Mouse (Mus musculus): ENCODE measurements around the gene Kif17. TPM values are rescaled to one million over a fixed set of nuclear protein-coding genes. Genes with fewer than 3 reads are reported as not detected.

The Kif17 gene
- polyA plus RNA-seq, 1 experiment, result 1.4 TPM

DNA sequence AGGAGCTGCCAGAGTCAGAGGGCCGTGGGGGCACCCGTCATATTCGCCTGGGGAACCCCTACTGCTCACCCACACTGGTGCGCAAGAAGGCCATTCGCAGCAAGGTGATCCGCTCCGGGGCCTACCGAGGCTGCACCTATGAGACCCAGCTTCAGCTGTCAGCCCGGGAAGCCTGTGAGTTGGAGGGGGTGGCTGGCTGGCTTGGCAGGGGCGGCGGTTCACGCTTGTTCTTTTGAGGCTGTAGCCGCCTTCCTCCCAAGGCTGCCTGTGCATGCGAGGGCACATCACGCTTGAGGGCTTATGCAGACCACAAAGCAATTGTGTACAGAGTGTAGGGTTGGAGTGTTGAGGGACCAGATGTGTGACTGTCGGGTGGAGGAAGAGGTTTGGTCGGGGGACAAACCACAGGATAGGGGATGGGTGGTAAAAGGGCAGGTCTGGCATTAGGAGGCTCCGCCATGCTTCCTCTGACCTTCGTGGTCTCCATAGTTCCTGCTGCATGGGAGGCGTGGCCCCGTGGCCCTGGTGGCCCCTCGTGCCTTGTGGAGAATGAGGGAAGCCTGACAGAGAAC is 7.0 kb downstream of the Kif17 start:
- TF ChIP-seq GATA1 (IDR thresholded peaks at IDR 0.05; ENCODE audit: borderline replicate concordance, low read length), result no peak
- TF ChIP-seq FLI1 (IDR thresholded peaks at IDR 0.05; ENCODE audit: low read length), result no peak
- H3K4me1 ChIP-seq, result peaks cover 99% of the 10 kb centered on the region
- H3K9me3 ChIP-seq, result no peaks in the 10 kb centered on the region
- peaks cover 35% of the 10 kb centered on the region for H3K27me3 ChIP-seq (replicated peaks)
- peak overlapping the region; percentile 62 for H3K4me3 ChIP-seq (replicated peaks)
- peaks cover 79% of the 10 kb centered on the region for H3K36me3 ChIP-seq (replicated peaks; ENCODE audit: low read length)

DNA sequence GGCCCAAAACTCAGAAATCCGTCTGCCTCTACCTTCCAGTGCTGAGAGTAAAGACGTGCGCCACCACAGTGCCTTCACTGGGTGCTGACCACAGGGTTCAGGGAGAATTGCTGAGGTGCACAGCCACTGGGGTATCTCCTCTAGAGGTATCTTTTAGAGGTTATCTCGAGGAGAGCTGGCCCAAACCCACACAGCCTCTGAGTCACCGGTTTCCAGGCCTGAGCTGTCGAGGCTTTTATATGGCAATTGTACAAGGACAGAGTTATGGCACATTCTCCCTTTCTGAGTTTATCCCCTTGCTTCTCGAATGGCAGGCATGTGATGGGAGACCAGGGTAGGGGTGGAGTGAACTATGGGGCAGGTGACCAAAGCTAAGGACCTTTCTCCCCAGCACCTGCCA is 8.4 kb downstream of the Kif17 start:
- TF ChIP-seq FLI1 (IDR thresholded peaks at IDR 0.05; ENCODE audit: low read length), result no peak
- no peak for TF ChIP-seq GATA1 (IDR thresholded peaks at IDR 0.05; ENCODE audit: borderline replicate concordance, low read length)
- Histone ChIP-seq H3K36me3 (replicated peaks; ENCODE audit: low read length) (peaks cover 68% of the 10 kb centered on the region), H3K4me3 (replicated peaks) (no peak overlapping the region), H3K27me3 (replicated peaks) (peaks cover 37% of the 10 kb centered on the region), H3K4me1 (peaks cover 97% of the 10 kb centered on the region), H3K9me3 (no peaks in the 10 kb centered on the region)

DNA sequence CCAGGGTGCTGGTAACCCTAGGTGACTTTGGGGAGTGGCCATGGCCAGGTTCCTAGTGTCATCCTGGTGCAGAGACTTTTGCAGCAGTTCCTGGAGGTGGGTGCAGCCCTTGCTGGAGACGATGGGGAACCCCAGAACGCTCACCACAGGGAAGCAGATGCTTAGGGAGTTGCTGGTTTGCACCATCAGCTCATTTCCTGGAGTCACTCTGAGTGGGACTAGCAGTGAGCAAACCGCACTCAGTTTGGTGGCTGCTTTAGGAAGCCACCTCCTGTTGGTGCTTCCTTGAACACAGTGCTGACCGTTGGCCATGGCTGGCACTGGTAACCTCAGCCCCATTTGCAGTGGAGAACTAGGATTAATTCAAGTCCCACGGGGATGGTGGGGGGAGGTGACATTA is 9.2 kb downstream of the Kif17 start:
- TF ChIP-seq GATA1 (IDR thresholded peaks at IDR 0.05; ENCODE audit: borderline replicate concordance, low read length) (no peak), FLI1 (IDR thresholded peaks at IDR 0.05; ENCODE audit: low read length) (no peak)
- H3K9me3 ChIP-seq, result no peaks in the 10 kb centered on the region
- peaks cover 60% of the 10 kb centered on the region for H3K36me3 ChIP-seq (replicated peaks; ENCODE audit: low read length)
- H3K4me3 ChIP-seq (replicated peaks), result peak overlapping the region; percentile 46
- H3K4me1 ChIP-seq, result peaks cover 96% of the 10 kb centered on the region
- H3K27me3 ChIP-seq (replicated peaks), result peaks cover 37% of the 10 kb centered on the region

DNA sequence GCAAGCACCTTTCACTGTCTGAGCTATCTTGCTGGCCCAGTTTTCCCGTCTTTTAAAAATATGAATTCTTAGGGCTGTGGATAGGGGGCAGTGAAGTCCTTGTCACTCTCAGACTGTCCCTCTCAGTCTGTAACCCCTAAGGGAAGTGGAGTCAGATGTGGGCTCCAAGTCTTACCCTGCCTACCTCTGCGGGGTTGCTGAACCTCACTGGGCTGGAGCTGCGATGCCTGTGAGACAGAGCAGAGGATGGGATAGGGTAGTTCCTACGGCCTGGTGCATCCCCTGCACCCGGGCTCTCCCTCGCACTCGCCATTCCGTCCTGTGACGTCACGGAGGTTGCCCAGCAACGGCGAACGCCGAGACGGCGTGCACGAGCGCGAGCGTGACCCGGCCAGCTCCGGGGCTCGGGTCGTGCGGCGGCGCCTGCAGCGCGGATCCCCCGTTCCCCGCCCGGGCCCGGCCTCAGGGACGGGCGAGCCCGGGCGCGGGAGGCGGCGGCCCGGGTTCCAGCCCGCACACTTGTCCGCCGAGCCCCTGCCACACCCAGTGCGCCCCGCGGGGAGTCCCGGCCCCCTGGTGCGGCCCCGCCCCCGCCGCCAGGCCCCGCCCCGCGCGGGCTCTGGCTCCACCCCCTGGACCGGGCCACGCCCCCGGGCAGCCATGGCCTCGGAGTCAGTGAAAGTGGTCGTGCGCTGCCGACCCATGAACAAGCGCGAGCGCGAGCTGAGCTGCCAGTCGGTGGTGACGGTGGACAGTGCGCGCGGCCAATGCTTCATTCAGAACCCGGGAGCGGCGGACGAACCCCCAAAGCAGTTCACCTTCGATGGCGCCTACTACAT is 11.8 kb downstream of the Kif17 start:
- TF ChIP-seq GATA1 (IDR thresholded peaks at IDR 0.05; ENCODE audit: borderline replicate concordance, low read length), result no peak
- no peak for TF ChIP-seq FLI1 (IDR thresholded peaks at IDR 0.05; ENCODE audit: low read length)
- Histone ChIP-seq H3K4me3 (replicated peaks) (peak overlapping the region; percentile 96), H3K27me3 (replicated peaks) (peaks cover 30% of the 10 kb centered on the region), H3K36me3 (replicated peaks; ENCODE audit: low read length) (peaks cover 34% of the 10 kb centered on the region), H3K9me3 (peaks cover 6% of the 10 kb centered on the region), H3K4me1 (peaks cover 75% of the 10 kb centered on the region)

DNA sequence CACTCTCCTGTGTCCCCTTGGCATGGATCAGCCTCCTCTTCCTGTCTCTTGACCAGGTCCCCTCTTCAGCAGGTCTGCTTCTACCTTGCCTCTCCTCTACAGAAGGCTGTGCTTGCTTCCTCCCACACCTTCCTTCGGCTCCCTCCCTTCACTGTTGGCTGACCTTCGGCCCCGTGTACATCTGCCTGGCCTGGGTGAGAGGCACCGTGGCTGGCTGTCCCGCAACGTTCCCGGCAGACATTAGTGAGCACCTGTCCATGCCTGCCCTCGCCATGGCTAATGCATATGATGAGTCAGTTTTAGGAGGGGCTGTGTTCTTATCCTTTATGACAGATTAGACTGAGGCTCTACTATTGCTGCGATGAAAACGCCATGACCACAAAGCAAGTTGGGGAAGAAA is 17.6 kb downstream of the Kif17 start:
- Histone ChIP-seq H3K27me3 (replicated peaks) (peaks cover 63% of the 10 kb centered on the region), H3K4me1 (peaks cover 35% of the 10 kb centered on the region), H3K4me3 (replicated peaks) (peak overlapping the region; percentile 0), H3K36me3 (replicated peaks; ENCODE audit: low read length) (no peaks in the 10 kb centered on the region), H3K9me3 (peaks cover 26% of the 10 kb centered on the region)
- no peak for TF ChIP-seq GATA1 (IDR thresholded peaks at IDR 0.05; ENCODE audit: borderline replicate concordance, low read length)
- no peak for TF ChIP-seq FLI1 (IDR thresholded peaks at IDR 0.05; ENCODE audit: low read length)

DNA sequence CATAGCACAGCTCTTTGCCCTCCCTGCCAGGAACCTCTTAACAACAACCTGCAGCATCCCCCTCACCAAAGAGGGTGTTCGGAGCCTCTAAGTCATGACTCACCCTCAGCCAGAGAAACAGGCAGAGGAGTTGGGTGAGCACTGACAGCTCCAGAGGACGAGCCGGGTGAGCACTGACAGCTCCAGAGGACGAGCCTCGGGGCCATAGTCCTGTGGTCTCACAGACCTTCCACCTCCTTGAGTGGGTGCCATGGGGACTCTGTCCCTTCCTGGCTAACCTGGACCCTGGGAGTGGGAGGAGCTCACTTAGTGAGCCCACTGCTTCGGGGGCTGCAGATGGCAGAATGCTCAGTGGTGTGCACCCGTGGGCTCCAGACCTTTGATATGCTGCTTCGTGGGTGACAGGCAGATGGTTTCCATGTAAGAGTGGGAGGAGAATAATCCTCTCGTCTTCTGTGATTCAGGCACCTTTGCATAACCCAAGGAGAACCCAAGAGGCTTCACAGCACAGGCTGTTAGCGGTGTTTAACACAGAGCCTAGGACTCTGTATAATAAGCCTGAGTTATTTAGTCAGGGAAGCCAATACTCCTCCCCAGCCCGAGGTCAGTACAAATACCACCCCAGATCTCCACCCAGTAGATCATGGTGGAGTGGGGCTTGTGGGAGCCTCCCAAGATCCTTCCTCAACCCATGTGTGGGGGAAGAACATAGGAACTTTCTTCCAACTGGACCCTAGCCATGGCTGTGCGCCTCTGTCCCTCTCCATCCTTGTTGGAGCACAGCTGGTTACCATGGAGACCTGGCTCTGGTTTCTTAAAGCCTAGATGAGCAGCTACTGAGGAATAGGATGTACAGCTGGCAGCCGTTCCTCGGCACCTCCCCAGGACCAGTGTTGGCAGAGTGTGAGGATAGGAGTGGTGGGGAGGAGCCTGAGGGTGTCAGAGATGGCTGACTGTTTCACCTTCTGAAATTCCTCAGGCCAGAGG is 22.1 kb downstream of the Kif17 start:
- H3K9me3 ChIP-seq, result peaks cover 18% of the 10 kb centered on the region
- no peak overlapping the region for H3K4me3 ChIP-seq (replicated peaks)
- H3K4me1 ChIP-seq, result peaks cover 16% of the 10 kb centered on the region
- H3K36me3 ChIP-seq (replicated peaks; ENCODE audit: low read length), result no peaks in the 10 kb centered on the region
- H3K27me3 ChIP-seq (replicated peaks), result peaks cover 53% of the 10 kb centered on the region
- TF ChIP-seq FLI1 (IDR thresholded peaks at IDR 0.05; ENCODE audit: low read length) (no peak), GATA1 (IDR thresholded peaks at IDR 0.05; ENCODE audit: borderline replicate concordance, low read length) (no peak)

DNA sequence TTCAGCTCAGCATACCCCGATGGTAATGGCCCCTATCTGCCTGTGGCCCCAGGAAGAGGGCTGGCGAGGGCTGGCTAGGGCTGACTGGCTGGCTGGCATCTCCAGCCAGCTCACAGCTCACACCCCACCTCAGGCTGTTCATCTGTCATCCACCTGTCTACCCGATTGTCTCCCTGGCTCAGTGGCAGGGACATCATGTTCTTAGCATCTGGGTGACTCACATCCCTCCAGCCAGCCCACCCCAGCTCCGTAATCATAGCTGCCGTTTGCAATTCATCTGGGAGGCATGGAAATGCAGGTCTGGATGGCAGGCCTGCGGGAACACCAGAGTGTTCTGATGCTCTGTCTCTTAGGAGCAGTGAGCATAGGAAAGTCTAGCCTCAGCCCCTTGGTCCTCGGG is 28.1 kb downstream of the Kif17 start:
- TF ChIP-seq FLI1 (IDR thresholded peaks at IDR 0.05; ENCODE audit: low read length), result no peak
- TF ChIP-seq GATA1 (IDR thresholded peaks at IDR 0.05; ENCODE audit: borderline replicate concordance, low read length), result no peak
- peaks cover 19% of the 10 kb centered on the region for H3K4me1 ChIP-seq
- H3K4me3 ChIP-seq (replicated peaks), result no peak overlapping the region
- H3K9me3 ChIP-seq, result no peaks in the 10 kb centered on the region
- no peaks in the 10 kb centered on the region for H3K36me3 ChIP-seq (replicated peaks; ENCODE audit: low read length)
- H3K27me3 ChIP-seq (replicated peaks), result peaks cover 39% of the 10 kb centered on the region

DNA sequence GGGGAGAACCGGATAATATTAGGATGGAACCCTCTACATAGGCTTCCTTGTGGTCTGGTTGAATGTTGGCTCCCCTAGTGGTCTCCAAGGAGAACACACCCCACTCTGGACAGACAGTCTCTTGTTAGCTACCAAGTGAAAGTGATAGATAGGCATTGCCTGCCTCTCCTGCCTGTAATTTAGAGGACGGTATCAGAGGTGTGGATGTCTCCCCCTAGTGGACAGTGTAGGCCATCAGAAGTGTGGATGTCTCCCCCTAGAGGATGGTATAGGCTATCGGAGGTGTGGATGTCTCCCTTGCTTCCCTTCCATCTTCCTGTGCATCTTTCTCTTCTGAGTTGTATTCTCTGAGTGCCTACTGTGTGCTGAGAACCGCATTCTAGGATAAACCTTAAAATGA is 32.6 kb downstream of the Kif17 start:
- Histone ChIP-seq H3K27me3 (replicated peaks) (peaks cover 45% of the 10 kb centered on the region), H3K4me3 (replicated peaks) (peak overlapping the region; percentile 2), H3K36me3 (replicated peaks; ENCODE audit: low read length) (no peaks in the 10 kb centered on the region), H3K9me3 (peaks cover 7% of the 10 kb centered on the region), H3K4me1 (peaks cover 31% of the 10 kb centered on the region)
- TF ChIP-seq GATA1 (IDR thresholded peaks at IDR 0.05; ENCODE audit: borderline replicate concordance, low read length), result no peak
- TF ChIP-seq FLI1 (IDR thresholded peaks at IDR 0.05; ENCODE audit: low read length), result no peak

DNA sequence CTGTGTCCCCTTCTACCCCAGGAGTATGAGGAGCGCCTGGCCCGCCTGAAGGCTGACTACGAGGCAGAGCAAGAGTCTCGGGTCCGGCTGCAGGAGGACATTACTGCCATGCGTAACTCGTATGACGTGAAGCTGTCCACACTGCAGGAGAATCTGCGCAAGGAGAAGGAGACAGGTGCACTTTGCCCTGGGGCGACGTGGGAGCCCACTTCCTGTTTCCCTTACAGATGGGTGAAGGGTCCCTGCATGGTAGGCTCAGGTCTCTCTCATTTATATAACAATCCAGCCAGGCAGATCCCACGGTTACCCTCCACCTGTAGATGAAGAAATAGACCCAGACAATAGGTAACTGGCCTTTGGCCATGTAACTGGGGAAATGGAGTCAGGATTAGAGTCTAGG is 36.2 kb downstream of the Kif17 start:
- Histone ChIP-seq H3K9me3 (peaks cover 7% of the 10 kb centered on the region), H3K4me3 (replicated peaks) (no peak overlapping the region), H3K27me3 (replicated peaks) (peaks cover 55% of the 10 kb centered on the region), H3K36me3 (replicated peaks; ENCODE audit: low read length) (no peaks in the 10 kb centered on the region), H3K4me1 (peaks cover 37% of the 10 kb centered on the region)
- TF ChIP-seq GATA1 (IDR thresholded peaks at IDR 0.05; ENCODE audit: borderline replicate concordance, low read length), result no peak
- TF ChIP-seq FLI1 (IDR thresholded peaks at IDR 0.05; ENCODE audit: low read length), result no peak

Data from megakaryocyte, embryonic 14.5 days (primary cell).